Mouse (Mus musculus): Measurements from ENCODE around the gene Chad.

Chad gene

DNA sequence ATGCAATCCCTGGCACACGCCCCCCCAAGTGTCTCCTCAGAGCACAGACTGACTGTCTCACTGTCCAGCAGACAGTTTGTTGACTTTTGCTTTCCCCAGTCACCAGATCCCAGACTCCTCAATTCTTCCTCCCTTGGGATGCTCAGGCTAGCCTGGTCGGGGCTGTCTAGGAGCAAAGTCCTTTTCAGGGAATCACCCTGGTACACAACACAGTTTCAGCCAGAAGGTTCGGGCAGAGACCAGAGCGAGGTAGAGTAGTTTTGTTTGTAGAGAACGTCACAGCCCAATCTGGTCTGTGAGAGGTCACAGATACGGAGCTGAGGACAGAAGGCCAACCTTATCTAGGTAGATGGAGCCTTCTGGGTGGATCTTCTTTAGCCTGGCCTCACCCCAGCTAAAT is 1.7 kb downstream of the Chad start:
- no peak for DNase-seq

DNA sequence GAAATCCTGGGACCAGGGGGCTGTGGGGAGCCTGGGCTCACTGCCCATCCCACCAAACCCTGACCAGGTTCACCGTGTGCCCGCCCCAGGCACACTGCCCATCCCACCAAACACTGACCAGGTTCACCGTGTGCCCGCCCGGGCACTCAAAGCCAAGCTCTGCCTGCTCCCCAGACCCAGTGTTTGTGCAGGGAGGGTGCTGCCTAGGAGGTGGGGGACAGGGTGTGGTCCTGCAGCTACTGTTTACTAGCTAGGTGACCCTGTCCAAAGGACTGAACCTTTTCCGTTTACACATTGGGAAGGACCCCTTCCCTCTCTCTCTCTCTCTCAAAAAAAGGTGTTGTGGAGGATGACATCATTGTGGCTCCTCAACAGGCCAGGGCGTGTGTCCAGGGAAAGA is 2.5 kb downstream of the Chad start:
- no peak for DNase-seq

GRCm38 (mm10) chr11:94570612-94571011 is 5.8 kb downstream of the Chad start:
- DNase-seq = no peak

DNA sequence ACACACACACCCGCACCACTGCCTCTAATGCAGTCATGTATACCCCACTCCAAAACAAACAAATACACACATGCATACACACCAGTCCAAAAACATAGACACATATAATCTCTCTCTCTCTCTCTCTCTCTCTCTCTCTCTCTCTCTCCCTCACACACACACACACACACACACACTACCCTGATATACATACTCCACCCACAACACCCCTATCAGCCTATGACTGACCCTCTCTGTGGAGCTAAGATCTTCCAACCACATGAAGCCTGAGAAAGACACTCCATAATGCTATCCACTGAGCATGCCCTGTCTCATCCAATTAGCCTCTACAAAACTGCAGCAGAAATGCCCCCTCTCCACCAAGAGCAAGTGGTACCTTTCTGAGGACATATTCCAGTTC is 7.0 kb downstream of the Chad start:
- DNase-seq = no peak

DNA sequence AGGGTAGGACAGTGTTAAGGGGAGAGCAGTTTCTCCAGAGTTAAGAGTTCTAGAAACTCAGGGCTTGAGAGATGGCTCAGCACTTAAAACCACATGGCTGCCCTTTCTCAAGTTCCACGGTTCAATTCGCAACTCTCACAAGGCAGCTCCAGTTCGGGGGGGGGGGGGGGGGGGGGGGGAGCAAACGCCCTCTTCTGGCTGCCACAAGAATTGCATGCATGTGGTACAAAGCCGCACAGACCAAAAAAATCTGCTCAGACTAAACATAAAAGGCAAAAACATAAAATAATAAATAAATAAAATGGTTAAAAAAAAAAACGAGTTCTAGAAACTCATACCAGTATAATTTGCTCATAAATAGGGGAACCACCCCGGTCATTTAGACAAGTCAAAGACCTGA is 9.7 kb downstream of the Chad start:
- DNase-seq = no peak

- DNase-seq = no peak
Observed at GRCm38 (mm10) chr11:94575036-94575435, 10.2 kb downstream of the Chad start.

DNA sequence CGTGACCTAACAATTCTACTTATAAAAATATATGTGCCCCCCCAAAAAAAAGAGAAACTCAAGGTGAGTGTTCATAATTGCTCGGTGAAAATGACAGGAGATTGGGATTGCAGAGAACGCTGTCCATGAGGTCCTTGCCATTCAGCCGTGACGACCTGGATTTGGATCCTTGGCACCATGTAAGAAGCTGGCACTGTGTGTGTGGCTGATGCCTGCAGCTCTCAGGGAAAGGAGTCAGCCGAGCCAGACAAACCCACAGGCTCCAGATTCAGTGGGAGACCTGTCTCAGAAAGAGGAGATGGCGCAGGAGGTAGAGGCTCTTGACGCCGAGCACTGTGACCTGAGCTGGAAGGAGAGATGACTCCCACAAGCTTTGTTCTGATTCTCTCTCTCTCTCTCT is 11.5 kb downstream of the Chad start:
- peak; percentile 42 to 45 for DNase-seq

DNA sequence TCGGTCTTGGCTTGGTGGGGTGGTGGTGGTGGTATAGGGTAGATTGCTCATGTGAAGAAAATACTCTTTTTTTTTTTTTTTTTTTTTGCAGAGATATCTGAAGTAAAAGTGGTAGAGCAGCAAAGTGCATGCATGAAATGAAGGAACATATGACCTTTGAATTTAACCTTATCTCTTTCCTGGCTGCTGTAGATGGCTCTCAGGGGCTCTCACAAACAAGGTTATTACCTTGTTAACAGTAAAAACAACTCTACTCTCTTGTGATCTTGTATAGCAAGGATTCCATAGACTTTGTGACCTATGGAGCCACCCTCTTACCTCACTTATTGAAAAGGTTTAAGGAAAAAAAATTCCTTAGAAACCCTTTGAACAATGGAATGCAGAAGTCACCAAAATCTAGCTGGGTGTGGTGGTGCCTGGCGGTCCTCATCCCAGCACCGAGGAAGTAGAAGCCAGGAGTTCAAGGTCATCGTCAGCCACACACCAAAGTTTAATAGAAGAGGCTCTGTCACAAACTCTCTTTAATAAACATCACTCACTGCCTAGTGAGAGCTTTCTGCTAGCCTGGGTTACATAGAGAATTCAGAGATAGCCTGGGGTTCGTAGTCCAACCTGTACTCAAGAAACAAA is 15.4 kb downstream of the Chad start:
- no peak for DNase-seq

GRCm38 (mm10) chr11:94585091-94585490 is 20.2 kb downstream of the Chad start:
- no peak for DNase-seq

- DNase-seq = no peak
Observed at GRCm38 (mm10) chr11:94587511-94587910, 22.7 kb downstream of the Chad start.

DNA sequence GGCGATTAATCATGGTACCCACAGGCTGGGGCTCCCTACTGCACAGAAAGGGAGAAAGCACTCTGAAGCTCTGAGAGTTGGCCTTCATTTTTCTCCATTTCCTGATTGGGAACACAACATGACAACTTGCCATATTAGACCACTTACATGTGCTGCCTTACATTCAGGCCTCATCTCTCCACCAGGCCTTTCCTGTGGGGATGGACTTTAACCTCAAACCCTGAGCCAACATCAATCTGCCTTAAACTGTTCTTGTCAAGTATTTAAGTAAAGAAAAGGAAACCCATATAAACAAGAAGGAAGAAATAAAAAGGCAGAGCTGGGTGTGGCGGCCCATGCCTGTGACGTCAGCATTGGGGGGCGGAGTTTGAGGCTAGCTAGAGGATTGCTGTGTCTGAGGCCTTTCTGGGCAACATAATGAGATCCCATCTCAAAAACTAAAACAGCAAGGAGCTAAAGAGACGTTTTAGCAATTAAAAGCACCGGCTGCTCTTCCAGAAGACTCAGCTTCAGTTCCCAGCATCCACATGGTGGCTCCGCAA is 31.5 kb downstream of the Chad start:
- no peak for DNase-seq

DNA sequence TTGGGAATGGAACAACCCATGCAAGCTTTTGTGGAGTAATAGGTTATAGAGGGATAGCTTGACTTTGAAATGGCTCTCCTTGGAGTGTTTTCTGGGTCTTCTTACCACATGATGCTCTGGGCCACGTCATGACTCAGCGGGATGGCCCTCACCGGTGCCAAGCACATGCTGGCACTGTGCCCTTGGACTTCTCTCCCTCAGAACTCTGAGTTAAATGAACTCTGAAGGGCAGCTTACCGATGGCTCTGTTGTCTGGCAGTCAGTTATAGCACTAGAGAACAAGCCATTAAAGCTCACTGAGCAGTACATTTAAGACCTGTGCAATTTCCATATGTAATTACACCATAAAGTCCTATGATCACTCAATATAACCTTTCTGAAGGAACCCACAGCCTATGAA is 32.5 kb downstream of the Chad start:
- DNase-seq = no peak

- DNase-seq = no peak
Observed at GRCm38 (mm10) chr11:94598437-94599120, 33.7 kb downstream of the Chad start.

GRCm38 (mm10) chr11:94600447-94600846 is 35.6 kb downstream of the Chad start:
- DNase-seq = no peak

DNA sequence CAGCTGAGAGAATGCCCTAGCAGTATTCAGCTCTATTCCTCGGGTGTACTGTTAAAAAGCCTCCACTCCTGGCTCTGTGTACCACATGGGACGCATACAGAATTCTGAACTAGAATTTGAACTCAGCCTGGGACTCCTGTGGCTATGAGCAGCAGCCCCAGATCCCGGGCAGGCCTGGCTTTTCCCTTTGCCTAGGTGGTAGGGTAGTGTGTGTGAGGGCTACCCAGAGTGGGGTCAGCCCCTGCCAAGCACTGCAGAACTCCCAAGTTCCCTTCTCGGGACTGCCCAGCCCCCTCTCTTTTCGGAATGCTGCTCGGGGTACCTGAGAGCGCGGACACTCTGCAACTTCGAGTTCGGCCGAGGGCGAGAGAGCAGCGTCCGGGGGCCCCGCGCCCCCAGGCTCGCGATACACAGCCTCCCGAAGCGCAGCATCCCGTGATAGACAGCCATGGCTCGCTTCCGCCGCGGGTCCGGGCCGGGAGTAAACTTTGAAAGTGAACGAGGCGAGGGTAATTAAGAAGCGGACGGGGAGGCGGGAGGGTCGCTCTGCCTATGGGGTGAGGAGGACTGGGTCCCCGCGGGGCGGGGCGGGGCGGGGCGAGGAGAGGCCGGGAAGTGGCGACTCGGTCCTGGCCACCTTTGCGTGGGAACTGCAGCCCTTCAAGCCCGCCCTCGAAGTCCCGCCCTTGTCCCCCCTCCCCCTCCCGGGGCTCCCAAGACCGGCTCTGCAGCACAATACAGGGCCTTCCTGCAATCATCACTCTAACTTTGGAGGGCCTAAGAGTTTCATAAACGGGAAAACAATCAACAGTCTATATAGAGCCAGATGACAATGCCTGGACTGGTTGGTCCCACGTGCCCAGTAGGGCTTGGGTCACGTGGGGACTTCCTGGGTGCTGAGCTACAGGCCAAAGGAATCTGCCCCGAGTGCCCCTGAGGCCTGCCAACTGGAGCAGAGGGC is 36.8 kb downstream of the Chad start, which contains the start of gene Acsf2:
Gene Acsf2 (minus strand): TSS at position 551 of the 961 bp plus-strand sequence.
- peak; percentile 9 to 31 for DNase-seq

- DNase-seq = no peak
Observed at GRCm38 (mm10) chr11:94602356-94602955, 37.6 kb downstream of the Chad start.

DNA sequence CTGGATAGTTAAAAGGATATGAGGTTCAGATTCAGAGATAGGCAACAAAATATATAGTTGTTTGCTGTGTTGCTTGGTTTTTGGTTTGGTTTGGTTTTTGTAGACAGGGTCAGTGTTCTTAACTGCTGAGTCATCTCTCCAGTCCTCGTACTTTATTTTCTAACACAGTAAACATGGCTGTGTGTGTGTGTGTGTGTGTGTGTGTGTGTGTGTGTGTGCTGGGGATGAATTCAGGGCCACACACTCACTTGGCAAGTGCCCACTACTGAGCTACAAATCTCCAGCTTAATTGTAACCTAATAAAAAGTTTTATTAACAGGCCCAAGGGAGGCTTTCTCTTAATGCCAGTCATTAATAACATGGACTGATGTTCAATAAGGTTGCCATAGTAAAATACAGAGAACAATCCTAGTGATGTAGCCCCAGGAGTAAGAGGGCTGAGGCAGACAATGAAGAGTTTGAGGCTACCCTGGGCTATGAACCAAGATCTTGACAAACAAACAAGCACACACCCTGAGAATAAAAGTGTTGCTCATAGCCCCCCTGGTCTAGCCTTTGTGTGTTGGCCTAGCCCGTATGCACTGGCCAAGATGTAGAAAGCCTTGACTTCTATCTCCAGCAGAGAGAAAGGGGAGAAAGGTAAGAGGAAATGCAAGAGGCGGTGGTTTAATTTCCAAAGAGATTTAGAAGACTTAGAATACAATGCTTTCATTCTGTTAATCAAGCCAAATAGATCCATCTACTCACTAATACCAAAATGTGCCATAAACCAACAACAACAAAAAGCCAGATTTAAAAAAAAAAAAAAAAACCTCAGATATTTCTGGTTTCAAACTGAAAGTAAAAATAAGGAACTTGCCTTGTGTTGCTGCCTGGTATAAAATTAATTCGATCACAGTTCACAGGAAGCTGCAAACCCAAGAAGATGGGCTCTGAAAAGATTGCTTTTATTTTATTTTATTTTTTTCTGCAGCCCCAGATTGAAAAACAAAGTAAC is 46.2 kb downstream of the Chad start:
- DNase-seq = no peak

DNA sequence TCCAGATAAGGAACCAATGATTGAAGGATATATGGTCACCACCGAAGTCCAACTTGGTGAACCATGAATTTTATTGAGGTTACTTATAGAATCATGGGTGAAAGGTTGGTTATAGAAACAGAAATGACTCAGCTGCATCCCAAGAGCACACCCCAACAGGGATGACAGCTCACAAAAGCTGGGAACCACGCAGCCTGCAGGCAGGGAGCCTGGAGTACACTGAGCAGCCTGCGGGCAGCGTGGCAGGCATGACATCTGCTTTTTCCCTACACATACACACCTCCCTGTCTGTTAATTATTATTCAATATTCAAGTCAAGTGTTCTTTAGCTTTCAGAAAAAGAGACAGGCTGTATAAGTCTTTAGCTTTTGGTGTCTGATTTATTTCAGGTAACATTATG is 49.8 kb downstream of the Chad start:
- DNase-seq = no peak

DNA sequence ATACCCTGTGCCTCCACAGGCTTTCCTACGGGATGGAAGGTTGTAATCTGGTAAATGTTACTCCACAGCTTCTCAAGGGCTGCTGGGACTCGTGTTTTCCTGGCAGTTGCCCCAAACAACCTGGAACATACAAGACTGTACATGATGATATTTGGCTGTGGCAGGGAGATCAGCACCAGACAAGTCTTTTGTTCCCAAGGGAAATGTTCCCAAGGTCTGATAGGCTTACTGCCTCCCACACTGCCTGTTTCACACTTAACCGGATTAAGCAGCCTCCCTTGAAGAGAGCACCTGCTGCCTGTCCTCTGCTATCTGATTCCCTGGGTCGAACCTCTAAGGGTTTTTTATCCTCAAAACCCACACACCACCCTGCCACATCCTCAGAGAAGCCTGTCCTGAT is 50.6 kb downstream of the Chad start:
- DNase-seq = no peak

DNA sequence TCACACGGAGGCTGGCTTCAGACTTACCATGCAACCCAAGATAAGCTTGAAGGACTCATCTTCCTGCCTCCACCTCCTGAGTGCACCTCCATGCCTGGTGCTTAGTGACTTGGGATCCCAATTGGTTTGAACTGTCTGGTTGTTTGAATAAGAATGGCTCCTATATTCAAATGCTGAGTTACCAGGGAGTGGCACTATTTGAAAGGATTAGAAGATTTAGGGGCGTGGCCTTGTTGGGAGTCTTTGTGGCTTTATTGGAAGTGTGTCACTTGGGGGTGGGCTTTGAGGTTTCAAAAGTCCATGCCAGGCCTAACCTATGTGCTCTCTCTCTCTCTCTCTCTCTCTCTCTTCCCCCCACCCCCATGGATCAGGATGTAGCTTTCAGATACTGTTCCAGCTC is 52.8 kb downstream of the Chad start:
- no peak for DNase-seq

Data from cerebellum, postnatal 36 days (tissue).